Mouse (Mus musculus): ENCODE measurements at regions not wholly inside any gene's neighbourhood (a gene's known extent, or its start where the extent isn't known, plus 50 kb on each side); places are given as distances from the start of the nearest gene placed in this dataset.

- TF ChIP-seq GATA1 (IDR thresholded peaks at IDR 0.05; ENCODE audit: borderline replicate concordance, low read length) (no peak), FLI1 (IDR thresholded peaks at IDR 0.05; ENCODE audit: low read length) (no peak)
Measured at GRCm38 (mm10) chr4:87682783-87683182, 350.4 kb downstream of the Mllt3 start.
